Mouse (Mus musculus) left cerebral cortex, adult 2 months (tissue): Measurements from ENCODE around the gene Tbx15. TPM values are rescaled to one million over a fixed set of nuclear protein-coding genes. Genes with fewer than 3 reads are reported as not detected.

Source experiments
- DNase-seq, 2 experiments: peaks; one replicate each; pipeline ENCODE4 v3.0.0; 2021 to 2022; ENCODE audit warnings: low spot score in 2 of 2, mixed read lengths in 1 of 2; ENCODE audit errors: extremely low spot score in 1 of 2
- H3K27ac ChIP-seq: fragments of 200-600 bp; 2 replicates; pipeline ENCODE4 v1.8.1; 2022
- H3K4me3 ChIP-seq: fragments of 200-600 bp; 2 replicates; pipeline ENCODE4 v1.8.1; 2022
- CTCF ChIP-seq: fragments of 200-600 bp; IDR thresholded peaks from 2 replicates; pipeline ENCODE4 v1.8.1; 2022; ENCODE audit warnings: antibody characterized with exemption, mild to moderate bottlenecking, moderate library complexity
- intact Hi-C: fragments of 180-260 bp; cut with DNase I; formaldehyde crosslinking; loops from one replicate; pipeline ENCODE4 v1.15.1; 2025
- total RNA-seq, 2 experiments: library from RNA; stranded (reverse); gene quantifications; 2 replicates each; pipeline ENCODE4 v1.2.3; 2021

Tbx15 gene
- total RNA-seq, 2 experiments from 2014 or later, result 0.87 to 1.1 TPM

DNA sequence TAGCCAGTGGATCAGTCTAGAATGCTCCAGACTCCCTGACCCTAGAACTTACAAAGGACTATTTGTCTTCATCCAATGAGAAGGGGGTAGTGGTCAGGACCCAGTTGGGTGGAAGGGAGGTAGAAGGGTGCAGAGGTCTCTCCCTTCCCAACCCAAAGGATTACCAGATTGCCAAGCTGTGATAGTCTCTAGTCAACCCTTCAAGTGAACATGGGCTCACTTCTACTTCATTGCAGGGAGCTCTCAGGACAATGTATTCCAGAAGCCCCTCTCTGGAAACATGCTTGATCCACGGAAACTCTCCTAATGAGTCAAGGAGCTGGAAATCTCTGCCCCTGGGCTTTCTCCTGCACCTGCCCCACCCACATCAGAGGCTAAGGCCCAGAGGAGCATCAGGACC, 1.5 kb upstream of the Tbx15 start:
- intact Hi-C loops, result no loop called here

GRCm38 (mm10) chr3:99239301-99240045, 708 bp upstream of the Tbx15 start:
- TF ChIP-seq CTCF, result no peak
- H3K27ac ChIP-seq, result no peak overlapping the region
- no peak for DNase-seq
- no peak overlapping the region for H3K4me3 ChIP-seq
- intact Hi-C loops, result no loop called here

More for the DNA sequence above, 1.5 kb upstream of the Tbx15 start:
- H3K4me3 ChIP-seq, result no peak overlapping the region
- no peak for TF ChIP-seq CTCF
- no peak overlapping the region for H3K27ac ChIP-seq
- no peak for DNase-seq

DNA sequence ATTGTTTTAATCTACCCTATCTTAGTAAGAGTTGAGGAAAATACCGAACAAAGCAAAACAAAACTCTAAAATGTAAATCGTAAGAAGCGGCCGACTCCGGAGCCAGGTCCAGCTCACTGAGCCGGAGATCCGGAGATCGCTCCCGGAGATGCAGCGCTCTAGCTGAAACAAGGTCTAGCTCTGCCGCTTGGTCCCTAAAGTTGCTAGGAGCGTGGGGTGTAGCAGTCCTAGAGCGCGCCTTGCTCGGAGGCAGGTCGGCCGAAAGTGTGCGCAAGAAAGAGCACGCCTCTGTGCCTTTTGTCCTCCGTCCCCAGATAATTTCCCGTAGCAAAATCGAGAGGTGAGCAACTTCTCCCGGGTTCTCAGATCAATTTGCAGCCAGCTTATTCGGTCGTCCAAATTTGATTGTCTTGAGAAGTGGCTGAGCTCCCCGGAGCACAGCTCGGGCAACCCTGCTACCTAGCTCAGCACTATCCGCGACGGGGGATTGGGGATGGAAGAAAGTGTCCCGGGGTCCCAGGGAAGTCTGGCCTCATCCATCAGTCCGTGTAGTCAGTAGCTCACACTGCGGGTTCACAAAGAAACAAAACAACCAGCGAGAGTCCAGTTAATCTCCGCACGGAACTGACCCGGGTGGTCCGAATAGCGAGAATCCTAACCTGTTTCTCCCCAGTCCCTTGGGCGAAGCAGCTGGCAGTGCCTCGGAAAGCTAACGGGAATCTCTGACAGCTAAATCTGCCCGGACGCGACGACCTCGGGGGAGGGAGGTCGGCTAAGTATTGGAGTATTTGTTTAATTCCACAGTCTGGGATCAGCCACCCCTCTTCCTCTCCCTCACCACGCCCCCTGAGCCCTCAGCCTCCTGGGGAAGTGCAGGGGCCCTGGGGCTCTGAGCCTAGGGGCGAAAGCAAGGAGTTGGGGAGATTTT, 894 bp downstream of the Tbx15 start:
- Histone ChIP-seq H3K27ac (no peak overlapping the region), H3K4me3 (no peak overlapping the region)
- DNase-seq, result no peak
- TF ChIP-seq CTCF, result no peak
- intact Hi-C loops, result no loop called here

- TF ChIP-seq CTCF, result no peak
- Histone ChIP-seq H3K27ac (no peak overlapping the region), H3K4me3 (no peak overlapping the region)
- intact Hi-C loops, result no loop called here
- DNase-seq, result no peak
Observed at GRCm38 (mm10) chr3:99242481-99242880, 2.3 kb downstream of the Tbx15 start.

DNA sequence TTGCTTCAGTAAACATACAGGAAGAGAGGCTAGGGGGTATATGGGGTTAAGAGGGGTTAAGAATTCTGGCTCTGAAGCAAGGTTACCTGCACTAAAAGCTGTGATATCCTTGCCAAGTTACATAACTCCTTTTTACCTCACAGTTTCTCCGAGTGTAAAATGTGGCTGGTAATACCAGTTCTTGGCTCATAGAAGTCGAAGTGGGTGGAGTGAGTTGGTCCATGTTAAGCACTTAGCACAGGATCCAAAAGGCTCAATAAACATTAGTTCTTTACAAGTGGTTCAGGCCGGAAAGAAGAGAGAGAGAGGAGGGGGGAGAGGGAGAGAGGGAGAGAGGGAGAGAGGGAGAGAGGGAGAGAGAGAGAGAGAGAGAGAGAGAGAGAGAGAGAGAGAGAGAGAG, 5.2 kb downstream of the Tbx15 start:
- TF ChIP-seq CTCF, result no peak
- intact Hi-C loops, result no loop called here
- H3K27ac ChIP-seq, result no peak overlapping the region

DNA sequence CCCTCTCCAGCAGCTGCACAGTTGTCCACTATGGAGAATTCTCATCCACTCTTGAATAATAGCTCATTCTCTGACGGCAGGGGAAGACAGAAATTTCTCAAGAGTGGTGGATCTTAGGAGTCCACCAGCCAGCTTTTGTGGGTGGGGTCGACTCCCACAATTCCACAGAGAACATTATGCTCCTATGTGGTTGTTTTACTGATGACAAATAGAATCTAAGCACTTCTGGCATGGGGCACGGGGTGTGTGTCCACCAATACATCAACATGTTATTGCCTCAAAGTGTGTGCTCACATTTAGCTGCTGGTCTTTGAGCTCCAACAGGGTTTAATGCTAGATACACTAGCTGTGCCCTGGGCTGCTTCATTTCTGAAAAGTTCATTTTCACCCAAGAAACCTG, 6.4 kb downstream of the Tbx15 start:
- intact Hi-C loops, result no loop called here
- TF ChIP-seq CTCF, result no peak
- Histone ChIP-seq H3K27ac (no peak overlapping the region), H3K4me3 (no peak overlapping the region)
- DNase-seq, result no peak

More for the DNA sequence above, 5.2 kb downstream of the Tbx15 start:
- DNase-seq, result no peak
- H3K4me3 ChIP-seq, result no peak overlapping the region

GRCm38 (mm10) chr3:99247586-99247985, 7.4 kb downstream of the Tbx15 start:
- intact Hi-C loops, result no loop called here
- DNase-seq, result no peak

GRCm38 (mm10) chr3:99247996-99248801, 8.0 kb downstream of the Tbx15 start:
- TF ChIP-seq CTCF, result no peak
- no peak overlapping the region for H3K4me3 ChIP-seq
- DNase-seq, result no peak
- no peak overlapping the region for H3K27ac ChIP-seq
- intact Hi-C loops, result no loop called here

More at GRCm38 (mm10) chr3:99247586-99247985, 7.4 kb downstream of the Tbx15 start:
- Histone ChIP-seq H3K4me3 (no peak overlapping the region), H3K27ac (no peak overlapping the region)
- TF ChIP-seq CTCF, result no peak

- intact Hi-C loops, result no loop called here
- TF ChIP-seq CTCF, result no peak
- Histone ChIP-seq H3K4me3 (no peak overlapping the region), H3K27ac (no peak overlapping the region)
- no peak for DNase-seq
Observed at GRCm38 (mm10) chr3:99248831-99249550, 8.8 kb downstream of the Tbx15 start.

- no peak overlapping the region for H3K27ac ChIP-seq
- H3K4me3 ChIP-seq, result no peak overlapping the region
- DNase-seq, result no peak
- TF ChIP-seq CTCF, result no peak
- intact Hi-C loops, result no loop called here
Observed at GRCm38 (mm10) chr3:99249551-99249870, 9.3 kb downstream of the Tbx15 start.

- TF ChIP-seq CTCF, result no peak; the same call in 1 of the 2 replicates
- intact Hi-C loops, result no loop called here
- DNase-seq, result no peak
- H3K4me3 ChIP-seq, result no peak overlapping the region
- no peak overlapping the region for H3K27ac ChIP-seq
Observed at GRCm38 (mm10) chr3:99249906-99250305, 9.7 kb downstream of the Tbx15 start.
